Mouse (Mus musculus) forebrain, embryonic 12.5 days (tissue): Measurements from ENCODE around the gene Plekhg1. TPM values are rescaled to one million over a fixed set of nuclear protein-coding genes. Genes with fewer than 3 reads are reported as not detected.

Experiments used
- ATAC-seq: fragments of 200-750 bp; cut with Nextera tagmentation; 2 replicates; pipeline ENCODE4 v1.8.0; 2017; ENCODE audit warnings: moderate TSS enrichment; ENCODE audit not compliant: low FRiP score
- H3K27ac ChIP-seq: fragments of 300-500 bp; sonication (generic); 2 replicates; pipeline ENCODE4 v1.5.1; 2016; ENCODE audit warnings: mild to moderate bottlenecking
- H3K27me3 ChIP-seq: fragments of 300-500 bp; sonication (generic); 2 replicates; pipeline ENCODE4 v1.6.1; 2016; ENCODE audit warnings: mild to moderate bottlenecking
- H3K36me3 ChIP-seq: fragments of 300-500 bp; sonication (generic); replicated peaks from 2 replicates; pipeline ENCODE4 v1.6.1; 2016; ENCODE audit warnings: mild to moderate bottlenecking
- H3K4me1 ChIP-seq: fragments of 300-500 bp; sonication (generic); 2 replicates; pipeline ENCODE4 v1.6.1; 2016
- H3K4me2 ChIP-seq: fragments of 300-500 bp; sonication (generic); 2 replicates; pipeline ENCODE4 v1.6.1; 2016; ENCODE audit warnings: mild to moderate bottlenecking, moderate library complexity
- H3K4me3 ChIP-seq: fragments of 300-500 bp; sonication (generic); replicated peaks from 2 replicates; pipeline ENCODE4 v1.5.1; 2016; ENCODE audit warnings: mild to moderate bottlenecking
- H3K9ac ChIP-seq: fragments of 300-500 bp; sonication (generic); 2 replicates; pipeline ENCODE4 v1.6.1; 2016; ENCODE audit warnings: mild to moderate bottlenecking
- H3K9me3 ChIP-seq: fragments of 300-500 bp; sonication (generic); 2 replicates; pipeline ENCODE4 v1.6.1; 2016
- WGBS: fragments of 180-500 bp; shearing (Covaris S2); methylation state at CpG from one replicate; pipeline ENCODE4 v1.1.7; 2016; 5-methylcytosine and 5-hydroxymethylcytosine counted together
- polyA plus RNA-seq: library from polyadenylated mRNA; unstranded; fragments of >200 nt; fragmentation: Nextera tagmentation; extraction: Ambion mirVana; gene quantifications from 2 replicates; pipeline ENCODE4 v1.2.1, GENCODE M21; 2016

Plekhg1 gene
- polyA plus RNA-seq, 1 experiment from 2014 or later, result 14.9 TPM

DNA sequence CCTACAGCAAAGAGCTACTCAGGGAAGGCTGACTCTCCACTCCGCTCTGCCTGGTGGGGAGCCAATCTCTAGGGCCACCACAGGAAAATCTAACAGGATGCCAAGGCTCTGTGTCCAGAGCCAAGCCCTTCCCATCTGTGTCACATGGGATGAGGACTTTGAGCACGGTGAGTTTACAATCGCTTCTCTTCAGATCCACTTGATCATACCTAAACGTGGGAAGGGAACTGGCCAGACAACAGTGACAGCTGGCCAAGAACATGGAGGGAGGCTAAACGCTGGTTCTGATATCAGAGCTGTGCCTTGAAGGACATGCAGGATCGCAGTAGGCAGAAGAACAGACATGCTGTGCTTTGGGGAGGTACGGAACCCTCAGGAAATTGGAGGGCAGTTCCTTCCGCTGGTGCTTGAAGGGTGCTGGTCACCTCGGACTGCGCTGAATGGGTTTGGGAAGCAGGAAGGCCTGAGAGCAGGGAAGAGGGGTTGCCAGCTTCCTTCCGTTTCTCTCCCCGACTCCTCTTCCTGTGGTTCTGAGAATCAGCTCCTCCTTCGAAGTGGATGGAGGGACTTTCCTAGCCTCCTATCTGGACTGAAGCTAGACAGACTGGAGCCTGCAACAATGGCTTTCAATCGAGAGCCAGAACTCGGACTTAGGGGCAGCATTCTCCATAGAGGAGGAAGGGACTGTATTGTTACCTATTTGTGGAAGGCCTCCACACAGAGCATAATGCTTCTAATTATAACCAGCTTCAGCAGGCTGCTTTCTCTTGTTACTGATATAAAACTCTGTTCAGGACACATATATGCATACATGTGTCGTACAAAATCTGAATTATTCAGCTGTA lies 21.9 kb upstream of the Plekhg1 start:
- no peak overlapping the region for H3K4me3 ChIP-seq
- no peaks in the 10 kb centered on the region for H3K27me3 ChIP-seq
- no peaks in the 10 kb centered on the region for H3K36me3 ChIP-seq
- no peaks in the 10 kb centered on the region for H3K9me3 ChIP-seq
- no peak for ATAC-seq
- no peak overlapping the region for H3K27ac ChIP-seq
- 76% methylated on average over 16 of the region's 16 CpGs for WGBS
- H3K9ac ChIP-seq, result no peak overlapping the region
- H3K4me2 ChIP-seq, result no peak overlapping the region
- H3K4me1 ChIP-seq, result peaks cover 12% of the 10 kb centered on the region

- no peak overlapping the region for H3K9ac ChIP-seq
- WGBS, result 63% methylated on average over 2 of the region's 2 CpGs
- no peaks in the 10 kb centered on the region for H3K36me3 ChIP-seq
- no peak for ATAC-seq
- no peaks in the 10 kb centered on the region for H3K27me3 ChIP-seq
- H3K4me3 ChIP-seq, result no peak overlapping the region
- H3K4me1 ChIP-seq, result peaks cover 12% of the 10 kb centered on the region
- no peaks in the 10 kb centered on the region for H3K9me3 ChIP-seq
- no peak overlapping the region for H3K4me2 ChIP-seq
- H3K27ac ChIP-seq, result no peak overlapping the region
These were observed 19.9 kb upstream of the Plekhg1 start for GRCm38 (mm10) chr10:3720296-3720695.

DNA sequence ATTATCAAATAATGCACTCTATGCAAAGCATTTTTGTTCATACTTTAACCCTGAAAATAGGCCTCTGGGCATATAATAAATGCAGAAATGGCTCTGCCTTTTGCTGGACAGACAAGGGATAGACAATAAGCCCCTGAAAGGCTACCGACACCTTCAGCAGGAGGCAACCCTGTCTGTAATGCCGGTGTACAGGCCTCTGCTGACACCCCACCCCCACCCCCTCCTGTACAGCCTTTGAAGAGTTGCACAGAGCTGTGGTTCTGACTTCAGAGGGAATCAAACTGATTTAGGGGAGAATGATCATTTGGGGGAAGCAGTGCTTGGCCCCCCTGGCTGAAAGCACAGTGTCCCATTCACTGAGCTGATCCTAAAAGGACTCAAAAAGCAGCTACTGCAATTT lies 17.8 kb upstream of the Plekhg1 start:
- Histone ChIP-seq H3K4me3 (no peak overlapping the region), H3K4me1 (peaks cover 12% of the 10 kb centered on the region), H3K36me3 (no peaks in the 10 kb centered on the region), H3K9me3 (no peaks in the 10 kb centered on the region), H3K27ac (no peak overlapping the region), H3K4me2 (no peak overlapping the region; the same call in 1 of the 2 replicates), H3K27me3 (no peaks in the 10 kb centered on the region), H3K9ac (no peak overlapping the region)
- 20% methylated on average over 2 of the region's 2 CpGs for WGBS
- ATAC-seq, result peak; percentile 68; the same call in 1 of the 2 replicates

DNA sequence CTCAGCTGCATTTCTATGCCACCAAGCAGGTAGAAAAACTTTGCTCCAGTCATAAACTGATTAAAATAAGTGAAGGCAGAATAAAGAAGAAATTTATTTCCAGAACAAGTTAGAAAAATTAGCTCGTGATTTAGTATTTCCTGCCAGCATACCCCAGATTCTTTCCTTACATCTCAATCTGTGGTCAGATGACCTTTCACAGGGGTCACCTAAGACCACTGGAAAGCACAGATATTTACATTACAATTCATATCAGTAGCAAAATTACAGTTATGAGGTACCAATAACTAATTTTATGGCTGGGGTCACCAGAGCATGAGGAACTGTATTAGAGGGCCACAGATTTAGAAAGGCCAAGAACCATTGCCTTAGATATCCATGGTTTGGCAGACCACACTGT lies 15.5 kb upstream of the Plekhg1 start:
- no peaks in the 10 kb centered on the region for H3K36me3 ChIP-seq
- no peak overlapping the region for H3K4me3 ChIP-seq
- H3K27ac ChIP-seq, result no peak overlapping the region
- H3K27me3 ChIP-seq, result no peaks in the 10 kb centered on the region
- 75% methylated on average over 1 of the region's 1 CpGs for WGBS
- H3K4me2 ChIP-seq, result no peak overlapping the region
- H3K9me3 ChIP-seq, result no peaks in the 10 kb centered on the region
- no peak overlapping the region for H3K9ac ChIP-seq
- no peak for ATAC-seq
- H3K4me1 ChIP-seq, result peaks cover 12% of the 10 kb centered on the region

- H3K27ac ChIP-seq, result no peak overlapping the region
- no peak for ATAC-seq
- whole genome bisulfite sequencing, result 35% methylated on average over 3 of the region's 3 CpGs
These were observed 10.5 kb upstream of the Plekhg1 start for GRCm38 (mm10) chr10:3729666-3730065.

GRCm38 (mm10) chr10:3730314-3730713 lies 9.8 kb upstream of the Plekhg1 start:
- H3K4me2 ChIP-seq, result no peak overlapping the region
- no peaks in the 10 kb centered on the region for H3K27me3 ChIP-seq
- 34% methylated on average over 4 of the region's 4 CpGs for WGBS
- no peak overlapping the region for H3K9ac ChIP-seq
- H3K36me3 ChIP-seq, result no peaks in the 10 kb centered on the region
- ATAC-seq, result no peak
- no peak overlapping the region for H3K4me3 ChIP-seq
- no peaks in the 10 kb centered on the region for H3K4me1 ChIP-seq
- H3K9me3 ChIP-seq, result no peaks in the 10 kb centered on the region
- H3K27ac ChIP-seq, result no peak overlapping the region

More at GRCm38 (mm10) chr10:3729666-3730065, 10.5 kb upstream of the Plekhg1 start:
- Histone ChIP-seq H3K4me3 (no peak overlapping the region), H3K9me3 (no peaks in the 10 kb centered on the region), H3K36me3 (no peaks in the 10 kb centered on the region), H3K4me1 (no peaks in the 10 kb centered on the region), H3K9ac (no peak overlapping the region), H3K27me3 (no peaks in the 10 kb centered on the region), H3K4me2 (no peak overlapping the region)

GRCm38 (mm10) chr10:3737034-3737433 lies 3.1 kb upstream of the Plekhg1 start:
- Histone ChIP-seq H3K27ac (no peak overlapping the region), H3K27me3 (no peaks in the 10 kb centered on the region), H3K4me2 (no peak overlapping the region), H3K4me1 (peaks cover 12% of the 10 kb centered on the region; the same call in 1 of the 2 replicates), H3K36me3 (no peaks in the 10 kb centered on the region), H3K4me3 (no peak overlapping the region), H3K9me3 (no peaks in the 10 kb centered on the region), H3K9ac (no peak overlapping the region)
- ATAC-seq, result no peak
- 68% methylated on average over 3 of the region's 3 CpGs for WGBS

DNA sequence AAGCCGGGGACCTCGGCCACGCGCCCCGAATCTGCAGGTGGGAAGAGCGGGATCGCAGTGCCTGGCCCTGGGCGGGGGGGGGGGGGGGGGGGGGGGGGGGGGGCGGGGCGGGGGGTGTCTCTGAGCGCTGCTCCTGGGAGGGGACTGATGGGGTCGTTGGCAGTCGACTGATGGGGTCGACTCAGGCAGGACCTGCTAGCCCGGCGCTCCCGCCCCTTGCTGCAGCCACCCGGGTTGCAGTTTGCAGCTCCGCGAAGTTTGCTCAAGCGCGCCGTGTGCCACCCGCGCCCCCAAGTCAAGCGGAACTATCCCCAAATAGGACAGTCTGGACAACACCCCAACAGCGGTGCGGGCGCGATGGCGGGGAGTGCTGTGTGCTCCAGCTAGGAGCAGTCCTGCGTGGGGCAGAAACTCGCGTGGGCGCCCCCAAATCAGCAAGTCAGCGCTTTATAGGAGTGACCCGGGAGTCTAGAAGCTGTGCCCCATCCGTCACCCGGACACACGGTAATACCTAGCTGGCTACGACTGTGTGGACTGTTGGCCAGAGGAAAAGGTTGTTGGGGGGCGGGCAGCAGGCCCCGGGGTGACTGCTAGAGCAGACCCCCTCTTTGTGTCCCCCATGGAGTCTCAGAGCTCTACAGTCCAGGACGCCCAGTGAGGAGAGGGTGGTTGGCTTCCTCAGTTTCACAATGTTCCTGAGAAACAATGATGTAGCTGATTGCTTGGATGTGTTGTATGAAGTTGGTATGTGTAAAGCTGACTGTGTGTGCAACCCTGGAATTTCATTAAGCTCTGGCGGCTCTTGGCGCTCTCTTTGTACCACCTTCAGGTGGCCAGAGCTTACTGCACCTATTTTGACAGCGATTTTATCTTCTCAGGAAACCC lies 582 bp downstream of the Plekhg1 start:
- Histone ChIP-seq H3K4me1 (peaks cover 15% of the 10 kb centered on the region; the same call in 1 of the 2 replicates), H3K27me3 (no peaks in the 10 kb centered on the region)

DNA sequence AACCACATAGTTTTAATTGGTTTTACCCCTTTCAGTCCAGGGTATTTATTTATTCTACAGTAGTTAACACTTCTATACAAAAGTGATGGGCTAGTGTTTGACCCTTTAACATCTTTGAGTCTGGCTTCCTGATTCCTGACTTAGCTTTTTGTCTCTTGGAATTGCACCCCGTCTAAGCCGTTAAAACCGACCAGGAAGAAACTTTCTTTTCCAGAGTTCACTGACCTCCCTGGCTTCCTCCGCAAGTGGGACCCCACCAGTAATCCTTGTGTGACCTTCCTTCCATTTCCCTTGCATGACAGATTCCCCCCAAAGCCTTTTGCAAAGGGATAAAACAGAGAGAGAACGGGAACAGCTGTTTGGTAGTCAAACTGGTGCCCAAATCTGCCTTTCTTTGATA lies 1.6 kb downstream of the Plekhg1 start:
- H3K4me2 ChIP-seq, result peak overlapping the region; percentile 38
- 3% methylated on average over 5 of the region's 5 CpGs for WGBS

More for the DNA sequence above, 582 bp downstream of the Plekhg1 start:
- Histone ChIP-seq H3K9ac (peak overlapping the region; percentile 69), H3K27ac (peak overlapping the region; percentile 83), H3K36me3 (no peaks in the 10 kb centered on the region), H3K9me3 (no peaks in the 10 kb centered on the region), H3K4me2 (peak overlapping the region; percentile 90), H3K4me3 (peak overlapping the region; percentile 59)
- peak; percentile 85 for ATAC-seq
- WGBS, result under 1% methylated on average over 36 of the region's 47 CpGs

DNA sequence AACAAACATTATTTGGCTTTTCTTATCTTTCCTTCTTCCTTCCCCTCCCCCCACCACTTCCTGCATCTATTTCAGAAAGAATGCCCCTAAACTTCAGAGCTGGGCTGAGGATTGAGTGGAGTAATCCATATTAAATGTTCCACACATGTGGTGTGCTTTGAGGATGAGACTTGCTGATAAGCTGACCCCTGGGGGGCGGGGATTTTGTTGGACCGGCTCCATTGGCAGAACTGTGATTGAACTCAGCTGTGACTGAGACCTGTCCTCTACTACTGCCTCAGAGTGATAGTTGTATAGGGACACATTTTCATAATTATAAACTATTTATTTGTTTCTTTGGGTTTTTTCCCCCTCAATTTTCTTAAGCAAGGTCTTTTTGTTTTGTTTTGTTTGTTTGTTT lies 2.9 kb downstream of the Plekhg1 start:
- Histone ChIP-seq H3K9ac (no peak overlapping the region), H3K4me1 (peaks cover 17% of the 10 kb centered on the region; the same call in 1 of the 2 replicates), H3K27ac (no peak overlapping the region), H3K27me3 (no peaks in the 10 kb centered on the region), H3K4me3 (no peak overlapping the region), H3K36me3 (no peaks in the 10 kb centered on the region), H3K9me3 (no peaks in the 10 kb centered on the region), H3K4me2 (no peak overlapping the region)
- ATAC-seq, result no peak
- WGBS, result 50% methylated on average over 2 of the region's 2 CpGs

More for the DNA sequence above, 1.6 kb downstream of the Plekhg1 start:
- no peaks in the 10 kb centered on the region for H3K27me3 ChIP-seq
- no peak overlapping the region for H3K27ac ChIP-seq
- no peak for ATAC-seq
- no peak overlapping the region for H3K9ac ChIP-seq
- no peaks in the 10 kb centered on the region for H3K36me3 ChIP-seq
- H3K9me3 ChIP-seq, result no peaks in the 10 kb centered on the region
- peaks cover 17% of the 10 kb centered on the region; the same call in 1 of the 2 replicates for H3K4me1 ChIP-seq
- peak overlapping the region; percentile 10; the same call in 1 of the 2 replicates for H3K4me3 ChIP-seq

- no peak overlapping the region for H3K4me3 ChIP-seq
- 92% methylated on average over 5 of the region's 5 CpGs for WGBS
- no peak overlapping the region for H3K9ac ChIP-seq
- H3K4me1 ChIP-seq, result peaks cover 17% of the 10 kb centered on the region; the same call in 1 of the 2 replicates
- no peak overlapping the region for H3K27ac ChIP-seq
- no peaks in the 10 kb centered on the region for H3K36me3 ChIP-seq
- no peak overlapping the region for H3K4me2 ChIP-seq
- no peaks in the 10 kb centered on the region for H3K27me3 ChIP-seq
- no peak for ATAC-seq
- no peaks in the 10 kb centered on the region for H3K9me3 ChIP-seq
These were observed 3.7 kb downstream of the Plekhg1 start for GRCm38 (mm10) chr10:3743826-3744225.

DNA sequence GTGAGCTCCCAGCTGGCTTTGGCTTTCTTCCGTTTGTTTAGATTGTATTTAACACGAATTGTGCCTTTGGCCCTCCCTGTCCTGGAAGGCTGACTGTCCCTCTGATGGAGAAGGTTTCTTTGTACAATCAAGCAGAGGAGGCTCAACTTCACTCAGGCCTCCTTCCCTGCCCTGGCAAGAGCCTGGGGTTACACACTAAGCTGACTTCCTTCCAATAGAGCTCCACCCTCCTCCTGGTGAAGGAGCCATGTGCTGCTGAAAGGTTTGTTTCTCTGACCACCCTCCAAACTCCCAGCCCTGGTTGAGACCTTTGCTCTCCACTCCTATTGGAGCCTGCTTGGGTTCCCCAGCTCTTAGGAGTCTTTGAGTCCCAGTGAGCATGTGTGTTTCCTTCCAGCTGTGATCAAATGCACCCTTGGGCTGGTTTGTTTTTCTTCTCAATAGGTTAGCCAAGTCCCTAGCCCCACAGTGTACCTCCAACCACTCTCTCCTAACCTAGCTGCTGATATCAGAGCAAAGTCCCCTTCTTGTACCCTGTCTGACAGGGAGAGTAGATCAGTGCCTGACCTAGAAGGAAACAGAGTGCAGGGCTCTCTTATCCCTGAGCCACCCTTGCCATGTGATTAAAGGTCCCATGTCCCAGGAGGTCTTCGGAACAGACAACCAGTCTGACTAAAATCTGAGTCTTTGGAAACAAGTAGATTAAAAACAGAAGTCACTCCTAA lies 6.8 kb downstream of the Plekhg1 start:
- no peak overlapping the region for H3K27ac ChIP-seq
- H3K4me2 ChIP-seq, result no peak overlapping the region
- H3K4me3 ChIP-seq, result no peak overlapping the region
- no peaks in the 10 kb centered on the region for H3K27me3 ChIP-seq
- no peak for ATAC-seq
- H3K4me1 ChIP-seq, result 0 out of 2 replicates have a peak, but pooled peaks cover 6% of the 10 kb centered on the region
- WGBS, result 52% methylated on average over 3 of the region's 3 CpGs
- H3K9me3 ChIP-seq, result no peaks in the 10 kb centered on the region
- no peak overlapping the region for H3K9ac ChIP-seq
- no peaks in the 10 kb centered on the region for H3K36me3 ChIP-seq
